Mouse (Mus musculus) MEL (cell line): ENCODE data around the gene Nfrkb. TPM values are rescaled to one million over a fixed set of nuclear protein-coding genes. Genes with fewer than 3 reads are reported as not detected.

Experiments
- DNase-seq: peaks from one replicate; pipeline ENCODE4 v3.0.0; 2011; ENCODE audit warnings: low read depth, low spot score
- H3K27ac ChIP-seq: 2 replicates; pipeline ENCODE4 v1.5.1; 2012; ENCODE audit warnings: low read depth, mild to moderate bottlenecking, control low read depth, low read length, moderate library complexity; ENCODE audit not compliant: control insufficient read depth
- H3K27me3 ChIP-seq, 2 experiments: fragments of 150-350 bp in 1 of 2; sonication (generic) in 1 of 2; 2 replicates each; pipeline ENCODE4 v1.6.1; 2012; ENCODE audit warnings: low read length in 2 of 2, mild to moderate bottlenecking in 2 of 2, improper control_type of control experiment in 1 of 2, moderate library complexity in 1 of 2; ENCODE audit not compliant: insufficient read depth in 2 of 2, control insufficient read depth in 1 of 2
- H3K36me3 ChIP-seq, 2 experiments: 2 replicates each; pipeline ENCODE4 v1.6.1; 2012 to 2014; ENCODE audit warnings: low read length in 2 of 2, improper control_type of control experiment in 1 of 2, inconsistent platforms in 1 of 2, mild to moderate bottlenecking in 1 of 2; ENCODE audit not compliant: insufficient read depth in 2 of 2, control insufficient read depth in 1 of 2
- H3K4me1 ChIP-seq, 2 experiments: fragments of 150-350 bp in 1 of 2; sonication (generic) in 1 of 2; 2 replicates each; pipeline ENCODE4 v1.6.1; 2012; ENCODE audit warnings: low read length in 2 of 2, improper control_type of control experiment in 1 of 2, mild to moderate bottlenecking in 1 of 2; ENCODE audit not compliant: insufficient read depth in 2 of 2, control insufficient read depth in 1 of 2
- H3K4me3 ChIP-seq, 2 experiments: fragments of 150-350 bp in 1 of 2; sonication (generic) in 1 of 2; 2 replicates each; pipeline ENCODE4 v1.5.1; 2012; ENCODE audit warnings: low read depth in 2 of 2, low read length in 2 of 2, mild to moderate bottlenecking in 2 of 2, moderate library complexity in 2 of 2, control low read depth in 1 of 2, improper control_type of control experiment in 1 of 2; ENCODE audit not compliant: control insufficient read depth in 1 of 2, insufficient read depth in 1 of 2
- H3K79me2 ChIP-seq: 2 replicates; pipeline ENCODE4 v1.6.1; 2012; ENCODE audit warnings: mild to moderate bottlenecking, low read length, moderate library complexity; ENCODE audit not compliant: control insufficient read depth, poor library complexity, insufficient read depth
- H3K9ac ChIP-seq: 2 replicates; pipeline ENCODE4 v1.6.1; 2012; ENCODE audit warnings: low read depth, mild to moderate bottlenecking, control low read depth, low read length, moderate library complexity; ENCODE audit not compliant: control insufficient read depth, poor library complexity, severe bottlenecking
- H3K9me3 ChIP-seq: fragments of 150-350 bp; sonication (generic); replicated peaks from 2 replicates; pipeline ENCODE4 v1.6.1; 2012; ENCODE audit warnings: mild to moderate bottlenecking, low read length, improper control_type of control experiment, moderate library complexity; ENCODE audit not compliant: insufficient read depth
- BHLHE40 ChIP-seq: IDR thresholded peaks from 2 replicates; pipeline ENCODE4 v1.6.1; 2012; ENCODE audit warnings: low read depth, mild to moderate bottlenecking, inconsistent platforms, low read length, improper control_type of control experiment, borderline replicate concordance
- CHD2 ChIP-seq: IDR thresholded peaks from 2 replicates; pipeline ENCODE4 v1.6.1; 2011; ENCODE audit warnings: low read length, improper control_type of control experiment
- CTCF ChIP-seq, 3 experiments: IDR thresholded peaks in 2 of 3; conservative IDR thresholded peaks in 1 of 3; 2 replicates each; pipeline ENCODE4 v1.5.1; 2011 to 2012; ENCODE audit warnings: low read length in 3 of 3, low read depth in 2 of 3, mild to moderate bottlenecking in 2 of 3, improper control_type of control experiment in 1 of 3, inconsistent platforms in 1 of 3, mixed read lengths in 1 of 3, moderate library complexity in 1 of 3; ENCODE audit not compliant: control insufficient read depth in 1 of 3, insufficient read depth in 1 of 3, poor library complexity in 1 of 3, severe bottlenecking in 1 of 3
- ELF1 ChIP-seq: IDR thresholded peaks from 2 replicates; pipeline ENCODE4 v1.6.1; 2014; ENCODE audit warnings: low read depth, mild to moderate bottlenecking, inconsistent platforms, low read length, improper control_type of control experiment, moderate library complexity
- GABPA ChIP-seq: IDR thresholded peaks from 2 replicates; pipeline ENCODE4 v1.6.1; 2012; ENCODE audit warnings: low read depth, mild to moderate bottlenecking, inconsistent platforms, low read length, improper control_type of control experiment, moderate library complexity
- MAX ChIP-seq: IDR thresholded peaks from 2 replicates; pipeline ENCODE4 v1.6.1; 2011; ENCODE audit warnings: low read length, improper control_type of control experiment
- MEF2A ChIP-seq: IDR thresholded peaks from 2 replicates; pipeline ENCODE4 v1.6.1; 2014; ENCODE audit warnings: low read depth, mild to moderate bottlenecking, inconsistent platforms, low read length, improper control_type of control experiment; ENCODE audit not compliant: poor library complexity, insufficient replicate concordance, severe bottlenecking; ENCODE audit errors: extremely low read depth
- NRF1 ChIP-seq: IDR thresholded peaks from 2 replicates; pipeline ENCODE4 v1.6.1; 2014; ENCODE audit warnings: low read depth, mild to moderate bottlenecking, inconsistent platforms, low read length, improper control_type of control experiment, moderate library complexity; ENCODE audit not compliant: poor library complexity, insufficient read depth, severe bottlenecking
- RCOR1 ChIP-seq: IDR thresholded peaks from 2 replicates; pipeline ENCODE4 v1.6.1; 2012; ENCODE audit warnings: low read depth, mild to moderate bottlenecking, inconsistent platforms, low read length, improper control_type of control experiment
- SMC3 ChIP-seq: IDR thresholded peaks from 2 replicates; pipeline ENCODE4 v1.6.1; 2011; ENCODE audit warnings: low read depth, low read length, improper control_type of control experiment
- TCF12 ChIP-seq: IDR thresholded peaks from 2 replicates; pipeline ENCODE4 v1.6.1; 2014; ENCODE audit warnings: low read depth, mild to moderate bottlenecking, inconsistent platforms, low read length, improper control_type of control experiment, moderate library complexity
- UBTF ChIP-seq: IDR thresholded peaks from 2 replicates; pipeline ENCODE4 v1.6.1; 2012; ENCODE audit warnings: low read depth, mild to moderate bottlenecking, inconsistent platforms, low read length, improper control_type of control experiment, moderate library complexity, borderline replicate concordance; ENCODE audit not compliant: insufficient read depth
- USF1 ChIP-seq: IDR thresholded peaks from 2 replicates; pipeline ENCODE4 v1.6.1; 2014; ENCODE audit warnings: low read depth, mild to moderate bottlenecking, inconsistent platforms, low read length, improper control_type of control experiment, moderate library complexity
- ZC3H11A ChIP-seq: IDR thresholded peaks from 2 replicates; pipeline ENCODE4 v1.6.1; 2012; ENCODE audit warnings: low read depth, mild to moderate bottlenecking, inconsistent platforms, low read length, improper control_type of control experiment
- ZMIZ1 ChIP-seq: IDR thresholded peaks from 2 replicates; pipeline ENCODE4 v1.6.1; 2012; ENCODE audit warnings: low read depth, mild to moderate bottlenecking, inconsistent platforms, low read length, improper control_type of control experiment, moderate library complexity
- ZNF384 ChIP-seq: IDR thresholded peaks from 2 replicates; pipeline ENCODE4 v1.6.1; 2012; ENCODE audit warnings: low read depth, mild to moderate bottlenecking, inconsistent platforms, low read length, improper control_type of control experiment
- polyA plus RNA-seq, 2 experiments: library from polyadenylated mRNA; stranded (reverse) in 1 of 2; unstranded in 1 of 2; fragments of >175 nt in 1 of 2; fragments of >200 nt in 1 of 2; gene quantifications; 2 replicates each; pipeline versions ENCODE4 v1.2.1 to v1.2.4; 2012; ENCODE audit warnings: low replicate concordance in 2 of 2, low read depth in 1 of 2; ENCODE audit not compliant: insufficient read length in 2 of 2, insufficient read depth in 1 of 2, missing spikeins in 1 of 2
- total RNA-seq: library from RNA; depleted of rRNA; stranded (reverse); fragments of 300-350 nt; gene quantifications from 2 replicates; pipeline ENCODE4 v1.2.3, GENCODE M21; 2012

The Nfrkb gene
- total and polyA plus RNA-seq, 3 experiments = 20.3 to 54.1 (median 33.8) TPM

DNA sequence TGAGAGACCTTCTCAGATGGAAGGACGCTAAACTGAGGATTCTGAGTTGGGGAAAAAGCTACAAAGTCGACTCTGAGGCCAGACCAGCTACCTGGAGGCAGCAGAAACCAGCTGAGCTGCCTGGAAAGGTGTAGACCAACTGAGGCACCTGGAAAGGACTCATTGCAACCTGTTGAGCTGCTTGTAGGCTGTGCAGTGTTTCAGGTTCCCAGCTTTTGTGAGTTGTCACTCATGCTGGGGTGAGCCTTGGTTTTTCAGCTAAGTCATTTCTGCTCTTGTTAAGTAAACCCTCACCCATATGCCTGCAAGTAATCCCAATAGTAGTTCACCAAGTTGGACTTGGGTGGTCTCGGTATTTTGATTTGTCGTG, 507 bp upstream of the Nfrkb start:
- DNase-seq = no peak
- TF ChIP-seq USF1 (no peak), SMC3 (no peak), NRF1 (no peak), RCOR1 (no peak), UBTF (no peak), TCF12 (no peak), CHD2 (no peak), MAX (no peak), GABPA (no peak), BHLHE40 (no peak), ZNF384 (no peak), CTCF (IDR thresholded peaks at IDR 0.05 in 2 of 3, conservative IDR thresholded peaks at IDR 0.05 in 1 of 3; ENCODE audit: control insufficient read depth in 1 of 3, insufficient read depth in 1 of 3, low read depth in 2 of 3, low read length in 3 of 3, poor library complexity in 1 of 3, severe bottlenecking in 1 of 3) (no peak), ZC3H11A (no peak), MEF2A (no peak)
- H3K27me3 ChIP-seq = no peaks in the 10 kb centered on the region
- peaks cover 19% of the 10 kb centered on the region for H3K79me2 ChIP-seq
- H3K9ac ChIP-seq = peak overlapping the region; percentile 65
- no peak overlapping the region for H3K27ac ChIP-seq
- H3K36me3 ChIP-seq = peaks cover 9 to 12% of the 10 kb centered on the region in 2 experiments
- H3K9me3 ChIP-seq = no peaks in the 10 kb centered on the region
- H3K4me1 ChIP-seq = peaks cover 0 to 14% of the 10 kb centered on the region in 2 experiments
- H3K4me3 ChIP-seq = peak overlapping the region; percentile 67 to 98

DNA sequence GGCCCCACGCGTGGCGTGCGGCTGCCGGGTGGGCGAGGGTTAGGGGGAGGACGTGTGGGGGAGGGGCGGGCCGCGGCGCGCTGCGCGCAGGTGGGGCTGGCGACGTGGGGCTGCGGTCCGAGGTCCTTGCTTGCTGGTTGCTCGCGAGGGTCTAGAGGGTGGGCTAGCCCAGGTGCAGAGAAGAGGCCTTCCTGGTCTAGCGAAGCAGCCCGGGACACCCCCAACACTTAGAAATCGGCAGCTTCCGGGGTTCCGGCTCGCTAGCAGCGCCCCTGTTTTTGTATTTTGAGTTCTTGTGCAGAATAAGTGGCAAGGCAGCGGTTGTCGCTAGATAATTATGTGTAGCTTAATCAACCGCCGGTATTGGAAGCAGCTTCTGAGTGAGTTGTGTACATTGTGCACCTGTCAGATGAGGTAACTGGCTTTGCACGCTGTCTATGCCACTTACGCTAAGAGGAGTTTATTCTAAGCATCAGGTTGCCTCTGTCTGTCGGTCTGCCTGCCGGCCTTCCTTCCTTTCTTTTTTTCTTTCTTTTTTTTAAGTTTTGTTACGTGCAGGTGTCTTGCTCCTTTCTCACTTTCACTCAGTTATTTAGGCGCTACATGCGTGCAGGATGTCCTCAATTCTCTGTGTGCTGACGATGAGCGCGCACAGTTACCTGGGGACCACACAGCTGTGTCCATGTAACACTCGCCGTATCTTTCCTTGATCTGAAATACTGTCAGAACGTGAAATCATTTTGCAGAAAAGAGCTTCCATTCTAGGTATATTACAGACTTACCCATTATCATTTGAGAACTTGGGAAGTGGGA, 582 bp downstream of the Nfrkb start:
- Histone ChIP-seq H3K9ac (peak overlapping the region; percentile 75), H3K4me1 (peaks cover 0 to 14% of the 10 kb centered on the region in 2 experiments), H3K36me3 (peaks cover 9 to 19% of the 10 kb centered on the region in 2 experiments), H3K27me3 (no peaks in the 10 kb centered on the region), H3K4me3 (peak overlapping the region; percentile 67 to 99), H3K27ac (0 out of 2 replicates have a peak overlapping the region, but pooled peaks have one; percentile 1), H3K79me2 (peaks cover 19% of the 10 kb centered on the region), H3K9me3 (no peaks in the 10 kb centered on the region)
- TF ChIP-seq ELF1 (peak; percentile 34; the same call in 1 of the 2 replicates), MAX (0 out of 2 replicates have a peak, but pooled peaks have one; percentile 22), ZMIZ1 (no peak)
- DNase-seq = peak; percentile 63
